Mouse (Mus musculus): ENCODE measurements at regions not wholly inside any gene's neighbourhood (a gene's known extent, or its start where the extent isn't known, plus 50 kb on each side); places are given as distances from the start of the nearest gene placed in this dataset.
"Not testable (repeated sequence)": the region's sequence is repeated elsewhere in the genome, so short reads cannot be mapped to it uniquely, and the experiment has no call there.

- intact Hi-C loops (cut with DNase I), result no loop called here
- no peak for TF ChIP-seq CTCF (IDR thresholded peaks at IDR 0.05)
- Histone ChIP-seq H3K27ac (no peak overlapping the region), H3K4me3 (no peak overlapping the region)
- DNase-seq (ENCODE audit: extremely low spot score in 1 of 2, low spot score in 2 of 2), result no peak
Measured at GRCm38 (mm10) chr19:35034408-35034807, 112.2 kb downstream of the Kif20b start.

DNA sequence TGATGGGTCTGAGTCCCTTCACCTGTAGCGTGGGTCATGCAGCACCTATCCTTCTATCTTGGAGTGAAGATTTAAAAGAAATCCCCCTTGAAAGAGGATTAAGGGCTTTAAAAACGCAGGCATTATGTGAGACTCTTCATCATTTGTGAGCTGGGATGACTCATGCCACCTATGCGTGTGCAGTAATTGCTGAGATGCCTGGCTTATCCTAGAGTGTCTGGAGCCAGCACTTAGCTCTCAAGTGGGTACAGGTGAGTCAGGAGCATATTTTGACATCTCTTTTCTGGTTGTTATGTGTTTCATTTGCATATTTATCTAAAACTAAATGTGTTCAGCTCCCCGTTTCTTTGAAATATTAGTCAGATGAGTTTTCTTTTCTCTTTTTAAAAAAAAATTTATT lies 123.4 kb downstream of the Kif20b start:
- DNase-seq (ENCODE audit: extremely low spot score in 1 of 2, low spot score in 2 of 2), result no peak
- no peak for TF ChIP-seq CTCF (IDR thresholded peaks at IDR 0.05)
- intact Hi-C loops (cut with DNase I), result no loop called here
- H3K4me3 ChIP-seq, result no peak overlapping the region
- no peak overlapping the region for H3K27ac ChIP-seq

GRCm38 (mm10) chr19:35066352-35066935 lies 144.3 kb downstream of the Kif20b start:
- H3K27ac ChIP-seq, result no peak overlapping the region
- intact Hi-C loops (cut with DNase I), result no loop called here
- no peak for DNase-seq (ENCODE audit: extremely low spot score in 1 of 2, low spot score in 2 of 2)
- TF ChIP-seq CTCF (IDR thresholded peaks at IDR 0.05), result no peak
- no peak overlapping the region for H3K4me3 ChIP-seq

DNA sequence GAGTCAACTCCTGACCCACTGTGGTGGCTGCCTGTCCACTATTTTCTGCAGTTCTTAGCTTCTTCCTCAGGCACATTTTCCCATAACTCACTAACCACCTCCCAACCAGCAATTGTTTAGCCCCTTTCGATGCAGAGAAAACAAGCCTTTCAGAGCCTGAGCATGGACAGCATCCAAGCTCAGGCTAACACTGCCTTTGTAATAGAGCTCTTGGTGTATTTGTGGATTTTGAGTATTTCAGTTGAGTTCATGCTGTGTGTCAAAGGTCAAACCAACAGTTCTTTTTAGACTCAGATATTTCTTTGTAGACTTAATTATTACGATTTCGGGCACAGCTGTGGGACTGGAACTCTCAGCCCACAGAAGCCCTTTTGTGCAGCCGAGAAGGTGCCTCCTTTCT lies 159.0 kb downstream of the Kif20b start:
- H3K27ac ChIP-seq, result no peak overlapping the region
- intact Hi-C loops (cut with DNase I), result no loop called here
- no peak for DNase-seq (ENCODE audit: extremely low spot score in 1 of 2, low spot score in 2 of 2)
- no peak for TF ChIP-seq CTCF (IDR thresholded peaks at IDR 0.05)
- no peak overlapping the region for H3K4me3 ChIP-seq

DNA sequence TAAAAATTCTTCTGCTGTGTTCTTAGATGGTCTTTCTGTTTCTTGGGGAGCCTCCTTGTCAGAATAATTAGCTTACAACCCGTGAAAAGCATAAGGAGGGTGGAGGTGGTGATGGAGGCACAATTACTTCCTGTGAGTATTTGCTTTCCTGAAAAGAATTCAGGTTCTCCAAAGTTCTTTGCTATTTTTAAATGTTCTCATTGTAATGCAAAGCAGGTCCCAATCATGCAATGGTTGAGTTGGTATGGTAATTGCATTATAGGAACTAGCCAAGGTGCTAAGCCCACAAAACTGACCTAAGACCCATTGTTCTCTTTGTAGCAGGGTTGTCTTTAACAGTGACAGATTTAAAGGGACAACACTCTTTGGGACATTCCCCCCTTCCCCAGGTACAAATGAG lies 179.1 kb downstream of the Kif20b start:
- no peak for TF ChIP-seq CTCF (IDR thresholded peaks at IDR 0.05)
- Histone ChIP-seq H3K27ac (no peak overlapping the region), H3K4me3 (no peak overlapping the region)
- DNase-seq (ENCODE audit: extremely low spot score in 1 of 2, low spot score in 2 of 2), result no peak
- intact Hi-C loops (cut with DNase I), result no loop called here

- Histone ChIP-seq H3K27ac (no peak overlapping the region), H3K4me3 (no peak overlapping the region)
- no peak for DNase-seq (ENCODE audit: extremely low spot score in 1 of 2, low spot score in 2 of 2)
- no peak for TF ChIP-seq CTCF (IDR thresholded peaks at IDR 0.05)
- intact Hi-C loops (cut with DNase I), result no loop called here
Measured at GRCm38 (mm10) chr19:35114313-35114712, 192.2 kb downstream of the Kif20b start.

DNA sequence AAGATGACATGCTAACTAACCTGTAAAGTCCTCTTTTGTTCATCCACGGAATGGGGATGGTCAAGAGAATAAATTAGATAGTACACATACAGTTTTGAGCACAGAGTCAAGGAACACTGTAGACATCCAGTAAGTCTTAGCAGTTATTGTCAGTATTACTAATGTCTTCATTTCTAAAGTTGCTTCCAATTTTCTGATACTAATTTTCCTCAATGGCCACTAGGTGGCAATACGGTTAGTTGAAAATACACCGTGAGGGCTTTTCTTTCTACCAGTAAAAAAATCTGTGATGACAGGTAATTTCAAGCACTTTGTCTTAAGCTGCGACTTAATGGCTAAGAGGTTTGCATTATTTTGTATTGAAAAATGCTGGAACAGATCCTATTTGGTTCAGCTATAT lies 203.1 kb downstream of the Kif20b start:
- intact Hi-C loops (cut with DNase I), result loop anchor here (2.0 to 5.0 kb wide), 2 partner anchors 938 to 957 kb away; partner anchors contain the start of gene Rpp30
- Histone ChIP-seq H3K4me3 (no peak overlapping the region), H3K27ac (no peak overlapping the region)
- DNase-seq (ENCODE audit: extremely low spot score in 1 of 2, low spot score in 2 of 2), result no peak
- TF ChIP-seq CTCF (IDR thresholded peaks at IDR 0.05), result peak; percentile 70

DNA sequence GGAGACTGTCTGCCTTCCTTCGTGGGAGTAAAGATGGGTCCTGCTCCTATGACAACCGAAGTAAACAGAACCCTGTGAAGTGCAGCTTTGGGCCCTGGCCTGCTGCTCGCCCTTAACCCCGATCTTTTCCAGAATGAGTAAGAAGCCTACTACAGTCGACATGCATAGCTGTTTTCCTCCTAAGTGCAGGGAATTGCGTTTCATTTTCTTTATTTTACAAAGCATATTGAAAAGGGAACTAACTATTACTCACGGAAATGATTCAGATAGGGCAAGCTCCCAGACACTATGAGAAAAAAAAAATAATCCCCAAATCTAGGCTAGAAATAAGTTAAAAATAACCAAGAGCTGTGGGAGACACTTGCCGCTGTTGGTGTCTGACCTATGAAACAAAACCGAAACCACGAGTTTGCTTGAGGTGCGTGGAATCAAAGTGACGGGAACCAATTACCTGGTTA lies 204.5 kb downstream of the Kif20b start:
- peak overlapping the region; percentile 7; the same call in 1 of the 2 replicates for H3K4me3 ChIP-seq
- no peak for DNase-seq (ENCODE audit: extremely low spot score in 1 of 2, low spot score in 2 of 2)
- H3K27ac ChIP-seq, result no peak overlapping the region
- intact Hi-C loops (cut with DNase I), result loop anchor here (1.0 to 5.0 kb wide), 2 partner anchors 133 to 956 kb away; partner anchors contain the start of gene Rpp30
- TF ChIP-seq CTCF (IDR thresholded peaks at IDR 0.05), result no peak

DNA sequence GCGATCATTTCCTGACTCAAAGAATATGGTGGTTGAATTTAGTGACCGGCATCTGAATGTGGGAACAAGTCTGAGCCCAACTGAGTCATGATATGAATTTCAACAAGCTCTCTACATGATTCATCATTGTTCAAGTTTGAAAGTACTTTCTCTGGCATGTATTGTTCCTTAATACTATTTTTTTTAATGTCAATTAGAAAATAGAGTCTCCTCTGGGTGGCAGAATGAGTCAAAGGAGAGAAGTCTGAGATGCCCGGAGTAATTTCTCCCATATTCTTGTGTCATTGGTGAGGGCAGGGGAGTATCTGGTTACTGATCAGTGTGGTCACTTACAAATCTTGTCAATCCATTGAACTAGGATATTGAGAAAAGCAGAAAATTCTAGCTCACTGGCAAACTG lies 205.9 kb downstream of the Kif20b start:
- intact Hi-C loops (cut with DNase I), result loop anchor here (5.0 kb wide), 1 partner anchor 954 kb away; the partner anchor contains the start of gene Rpp30
- DNase-seq (ENCODE audit: extremely low spot score in 1 of 2, low spot score in 2 of 2), result no peak
- TF ChIP-seq CTCF (IDR thresholded peaks at IDR 0.05), result no peak
- H3K4me3 ChIP-seq, result no peak overlapping the region
- H3K27ac ChIP-seq, result no peak overlapping the region

GRCm38 (mm10) chr19:35143131-35143530 lies 221.0 kb downstream of the Kif20b start:
- no peak for DNase-seq (ENCODE audit: extremely low spot score in 1 of 2, low spot score in 2 of 2)
- H3K27ac ChIP-seq, result no peak overlapping the region
- intact Hi-C loops (cut with DNase I), result no loop called here
- no peak for TF ChIP-seq CTCF (IDR thresholded peaks at IDR 0.05)
- H3K4me3 ChIP-seq, result no peak overlapping the region

- Histone ChIP-seq H3K27ac (no peak overlapping the region), H3K4me3 (no peak overlapping the region)
- TF ChIP-seq CTCF (IDR thresholded peaks at IDR 0.05), result no peak
- no peak for DNase-seq (ENCODE audit: extremely low spot score in 1 of 2, low spot score in 2 of 2)
- intact Hi-C loops (cut with DNase I), result no loop called here
Measured at GRCm38 (mm10) chr19:35143781-35144180, 221.6 kb downstream of the Kif20b start.

DNA sequence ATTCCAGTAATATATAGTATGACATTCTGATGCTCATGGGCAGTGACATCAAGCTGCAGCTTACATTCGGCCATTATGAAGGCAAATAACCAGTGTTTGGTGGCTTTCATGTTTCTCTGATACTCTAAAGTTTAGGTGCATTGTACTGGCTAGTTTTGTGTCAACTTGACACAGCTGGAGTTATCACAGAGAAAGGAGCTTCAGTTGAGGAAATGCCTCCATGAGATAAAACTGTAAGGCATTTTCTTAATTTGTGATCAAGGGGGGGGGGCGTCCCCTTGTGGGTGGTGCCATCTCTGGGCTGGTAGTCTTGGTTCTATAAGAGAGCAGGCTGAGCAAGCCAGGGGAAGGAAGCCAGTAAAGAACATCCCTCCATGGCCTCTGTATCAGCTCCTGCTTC lies 227.3 kb downstream of the Kif20b start:
- H3K27ac ChIP-seq; H3K4me3 ChIP-seq; DNase-seq (ENCODE audit: extremely low spot score in 1 of 2, low spot score in 2 of 2); intact Hi-C loops (cut with DNase I): not testable (repeated sequence)

Measured in left cerebral cortex, adult 2 months (tissue).